20 mouse cellular contexts compared by ENCODE assay signal in the genomic region with DNA sequence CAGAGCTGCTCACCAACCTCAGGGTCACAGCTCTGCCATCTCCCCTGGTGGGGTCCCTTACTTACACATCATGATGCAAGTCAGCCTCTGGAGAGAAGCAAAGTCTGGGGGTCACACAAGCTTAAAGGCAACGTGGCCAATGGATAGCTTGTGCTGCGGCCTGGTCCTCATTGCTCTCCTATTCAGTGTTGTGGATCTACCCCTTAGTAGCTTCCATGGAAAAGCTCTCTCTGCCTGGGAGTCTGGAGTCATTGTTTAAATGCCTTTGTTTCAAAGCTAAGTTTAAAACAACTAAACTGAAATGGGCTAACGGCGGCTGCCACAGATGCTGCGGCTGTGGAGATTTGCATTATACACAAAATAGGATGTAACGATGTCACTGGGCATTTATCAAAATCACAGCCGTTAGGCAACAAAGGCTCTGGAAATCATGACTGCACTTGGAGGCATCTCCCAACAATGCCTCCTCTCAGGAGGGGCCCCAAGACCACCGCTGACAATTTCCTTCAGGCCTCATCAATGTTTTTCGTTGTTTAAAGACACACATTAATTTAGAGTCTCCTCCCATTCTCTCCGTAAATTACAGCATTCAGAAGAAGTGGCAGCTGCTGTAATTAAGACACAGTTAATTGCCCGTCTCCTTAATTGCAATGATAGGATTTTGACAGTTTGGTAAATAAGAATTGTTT. TPM values are rescaled to one million over a fixed set of nuclear protein-coding genes. Genes with fewer than 3 reads are reported as not detected.
DNase-seq lines count a peak whose midpoint lies in the region; ATAC-seq and TF ChIP-seq lines count a peak whose summit lies in the region.
"Had no signal": no experiment of that assay in that cellular context is flagged by ENCODE, and none has a peak within 500 bp of the region (broad histone marks: within the 10 kb centered on the region; RNA-seq: fewer than 3 reads in every experiment).

No protein-coding gene starts in this region.

- H3K4me2 ChIP-seq in midbrain, embryonic 13.5 days (replicated peaks): no peak overlapping the region
- H3K4me2 ChIP-seq in midbrain, embryonic 11.5 days: no peak overlapping the region
- H3K4me2 ChIP-seq in hindbrain, embryonic 11.5 days (replicated peaks; ENCODE audit: low read depth, low read length): no peak overlapping the region
- H3K4me2 ChIP-seq: limb, embryonic 13.5 days; stomach, embryonic 15.5 days had no signal

- no peak overlapping the region for H3K9ac ChIP-seq in midbrain, embryonic 13.5 days (replicated peaks)
- H3K9ac ChIP-seq in midbrain, embryonic 11.5 days (ENCODE audit: low read length): no peak overlapping the region
- no peak overlapping the region for H3K9ac ChIP-seq in hindbrain, embryonic 11.5 days (ENCODE audit: low read depth, low read length)
- H3K9ac ChIP-seq: limb, embryonic 13.5 days; stomach, embryonic 15.5 days had no signal

- no peaks in the 10 kb centered on the region for H3K36me3 ChIP-seq in midbrain, embryonic 13.5 days
- no peaks in the 10 kb centered on the region for H3K36me3 ChIP-seq in midbrain, embryonic 11.5 days (ENCODE audit: control insufficient read depth, insufficient read depth, low read length)
- no peaks in the 10 kb centered on the region for H3K36me3 ChIP-seq in hindbrain, embryonic 11.5 days (ENCODE audit: control insufficient read depth, insufficient read depth, low read length)
- H3K36me3 ChIP-seq: limb, embryonic 13.5 days; stomach, embryonic 15.5 days had no signal

- no peaks in the 10 kb centered on the region for H3K27me3 ChIP-seq in midbrain, embryonic 13.5 days
- no peaks in the 10 kb centered on the region for H3K27me3 ChIP-seq in midbrain, embryonic 11.5 days (ENCODE audit: control insufficient read depth, insufficient read depth, low read length)
- no peaks in the 10 kb centered on the region for H3K27me3 ChIP-seq in hindbrain, embryonic 11.5 days (ENCODE audit: control insufficient read depth, insufficient read depth, low read length)
- H3K27me3 ChIP-seq: limb, embryonic 13.5 days; stomach, embryonic 15.5 days had no signal

- no peak for TF ChIP-seq POLR2A in brain, embryonic 14.5 days (IDR thresholded peaks at IDR 0.05; ENCODE audit: borderline replicate concordance, extremely low read depth, insufficient read depth, insufficient read length, poor library complexity, severe bottlenecking)

- DNase-seq in midbrain, embryonic 11.5 days (ENCODE audit: low spot score, missing footprints): no peak
- DNase-seq in brain, embryonic 14.5 days (ENCODE audit: low read depth): peak; percentile 80
- DNase-seq in hindbrain, embryonic 11.5 days (ENCODE audit: low spot score): peak; percentile 27
- DNase-seq in retina, embryonic 14.5 days (ENCODE audit: low spot score): peak; percentile 74
- DNase-seq in ovary, postnatal 36 days (ENCODE audit: low spot score): no peak
- DNase-seq in lung, postnatal 36 days: no peak
- DNase-seq: B cell, adult 2 months; cerebellum, adult 11-12 months; heart, adult 18-20 months; heart, postnatal 10 days; kidney, adult 18-20 months; kidney, postnatal 4 days; thymus, postnatal 4 days had no signal

- no peak for TF ChIP-seq CTCF in brain, embryonic 14.5 days (IDR thresholded peaks at IDR 0.05; ENCODE audit: borderline replicate concordance, extremely low read depth, insufficient read depth, insufficient read length)

- peaks cover 3% of the 10 kb centered on the region for H3K4me1 ChIP-seq in midbrain, embryonic 13.5 days (replicated peaks)
- H3K4me1 ChIP-seq in midbrain, embryonic 11.5 days (ENCODE audit: control insufficient read depth, insufficient read depth, low read length): no peaks in the 10 kb centered on the region
- H3K4me1 ChIP-seq in hindbrain, embryonic 11.5 days (replicated peaks; ENCODE audit: control insufficient read depth, insufficient read depth, low read length): no peaks in the 10 kb centered on the region
- H3K4me1 ChIP-seq: limb, embryonic 13.5 days; stomach, embryonic 15.5 days had no signal

- H3K4me3 ChIP-seq in midbrain, embryonic 13.5 days (replicated peaks): no peak overlapping the region
- H3K4me3 ChIP-seq in midbrain, embryonic 11.5 days (ENCODE audit: low read depth, low read length): no peak overlapping the region
- H3K4me3 ChIP-seq in hindbrain, embryonic 11.5 days (ENCODE audit: low read depth, low read length): no peak overlapping the region
- H3K4me3 ChIP-seq: erythroblast, embryonic 14.5 days; limb, embryonic 13.5 days; stomach, embryonic 15.5 days had no signal

- WGBS in midbrain, embryonic 13.5 days: 57% methylated on average over 11 of the region's 11 CpGs
- 79% methylated on average over 11 of the region's 11 CpGs for WGBS in midbrain, embryonic 11.5 days
- 52% methylated on average over 11 of the region's 11 CpGs for WGBS in hindbrain, embryonic 11.5 days

- no peaks in the 10 kb centered on the region for H3K9me3 ChIP-seq in midbrain, embryonic 13.5 days
- no peaks in the 10 kb centered on the region for H3K9me3 ChIP-seq in midbrain, embryonic 11.5 days (ENCODE audit: control insufficient read depth, low read length)
- no peaks in the 10 kb centered on the region for H3K9me3 ChIP-seq in hindbrain, embryonic 11.5 days (ENCODE audit: control insufficient read depth, low read length)
- H3K9me3 ChIP-seq: limb, embryonic 13.5 days; stomach, embryonic 15.5 days had no signal

- ATAC-seq in midbrain, embryonic 13.5 days: peak; percentile 37; the same call in 1 of the 2 replicates
- ATAC-seq in midbrain, embryonic 11.5 days (ENCODE audit: low FRiP score): no peak
- peak; percentile 64 for ATAC-seq in hindbrain, embryonic 11.5 days (ENCODE audit: low FRiP score)

- no peak overlapping the region for H3K27ac ChIP-seq in midbrain, embryonic 13.5 days
- no peak overlapping the region for H3K27ac ChIP-seq in midbrain, embryonic 11.5 days (ENCODE audit: low read depth, low read length)
- H3K27ac ChIP-seq in hindbrain, embryonic 11.5 days (ENCODE audit: low read depth, low read length): no peak overlapping the region
- H3K27ac ChIP-seq: limb, embryonic 13.5 days; macrophage; stomach, embryonic 15.5 days had no signal

RNA-seq across cellular contexts. Expression of a gene that starts 11.1 kb away (rescaled TPM):
- polyA plus RNA-seq in midbrain, embryonic 13.5 days (2015; fragmentation: Nextera tagmentation; extraction: Ambion mirVana): not detected in 2 replicates
- not detected in 2 replicates for polyA plus RNA-seq in midbrain, embryonic 11.5 days (2014; fragmentation: Nextera tagmentation; extraction: Ambion mirVana)
- not detected in 2 replicates for polyA plus RNA-seq in brain, embryonic 14.5 days (2012; rRNA removed)
- not detected in 2 replicates for polyA plus RNA-seq in hindbrain, embryonic 11.5 days (2014; fragmentation: Nextera tagmentation; extraction: Ambion mirVana)
- polyA plus RNA-seq: cortical plate, adult 2 months; erythroblast, embryonic 14.5 days; limb, embryonic 13.5 days; liver, embryonic 16.5 days; macrophage; stomach, embryonic 15.5 days had no signal

Comparison
In these comparisons a context has a peak if more than half of its experiments do, and no peak if none do; other contexts are left out.
1. DNase-seq: peak in brain, embryonic 14.5 days (single experiment), hindbrain, embryonic 11.5 days (single experiment) and retina, embryonic 14.5 days (single experiment); none in midbrain, embryonic 11.5 days (single experiment), ovary, postnatal 36 days (single experiment) and lung, postnatal 36 days (single experiment).